Mouse (Mus musculus): ENCODE measurements at regions not wholly inside any gene's neighbourhood (a gene's known extent, or its start where the extent isn't known, plus 50 kb on each side); places are given as distances from the start of the nearest gene placed in this dataset.
A peak's percentile ranks its signal among the peaks of the same experiment; 100 is the strongest.
"Not testable (repeated sequence)": the region's sequence is repeated elsewhere in the genome, so short reads cannot be mapped to it uniquely, and the experiment has no call there.

DNA sequence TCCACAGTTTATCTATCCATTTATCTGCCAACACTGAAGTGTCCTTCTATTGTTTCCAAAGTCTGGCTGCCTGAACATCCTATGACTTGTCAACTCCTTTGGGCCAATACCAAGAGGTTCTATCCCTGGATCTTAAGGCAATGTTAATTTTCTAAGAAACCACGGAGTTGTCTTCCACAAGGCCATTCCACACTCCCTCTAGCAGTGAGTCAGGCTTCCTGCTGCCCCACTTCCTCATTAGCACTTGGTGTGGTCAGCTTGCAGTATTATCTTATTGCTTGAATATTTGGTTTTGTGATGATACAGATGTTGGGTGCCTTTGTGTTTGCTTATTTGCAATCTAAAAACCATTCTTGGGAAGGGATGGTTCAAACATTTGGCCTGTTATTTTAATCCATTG lies 87.5 kb upstream of the Ppp2r2d start:
- no peak for DNase-seq

DNA sequence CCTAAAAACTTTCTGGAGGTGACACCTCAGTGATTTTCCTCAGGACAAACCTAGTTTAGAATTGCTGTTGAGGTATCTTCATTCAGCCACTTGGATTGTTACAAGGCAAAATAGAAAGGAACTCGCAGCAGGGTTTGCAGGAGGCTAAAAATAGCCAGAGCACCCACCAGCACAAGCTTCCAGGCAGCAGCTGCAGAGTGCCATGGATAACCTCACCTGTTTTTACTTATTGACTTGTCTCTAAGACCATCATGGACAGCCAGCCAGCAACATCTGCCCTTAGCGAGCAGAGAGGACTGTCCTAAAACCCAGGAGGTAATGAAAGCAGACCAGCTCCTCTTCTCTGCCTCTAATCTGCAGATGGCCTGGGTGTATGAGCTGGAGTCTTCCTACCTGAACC lies 97.4 kb upstream of the Ppp2r2d start:
- no peak for DNase-seq

DNA sequence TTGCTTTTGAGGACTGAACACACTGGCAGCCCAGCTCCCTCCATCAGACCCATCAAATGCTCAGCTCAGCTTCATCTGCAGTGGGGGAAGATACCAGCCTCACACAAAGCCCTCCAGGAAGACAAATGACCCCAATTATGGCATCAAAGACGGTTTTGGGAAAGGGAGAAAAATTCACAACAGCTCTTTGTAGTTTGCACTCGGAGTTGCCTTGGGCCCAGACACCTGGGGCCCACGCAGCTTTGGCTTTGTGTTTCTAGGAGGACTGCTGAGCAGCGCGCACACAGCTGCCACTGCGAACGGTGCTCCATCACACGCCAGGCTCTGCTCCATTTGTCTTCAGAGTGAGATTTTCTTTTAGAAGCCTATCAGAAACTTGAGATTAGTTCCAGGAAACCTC lies 99.3 kb upstream of the Ppp2r2d start:
- no peak for DNase-seq

DNA sequence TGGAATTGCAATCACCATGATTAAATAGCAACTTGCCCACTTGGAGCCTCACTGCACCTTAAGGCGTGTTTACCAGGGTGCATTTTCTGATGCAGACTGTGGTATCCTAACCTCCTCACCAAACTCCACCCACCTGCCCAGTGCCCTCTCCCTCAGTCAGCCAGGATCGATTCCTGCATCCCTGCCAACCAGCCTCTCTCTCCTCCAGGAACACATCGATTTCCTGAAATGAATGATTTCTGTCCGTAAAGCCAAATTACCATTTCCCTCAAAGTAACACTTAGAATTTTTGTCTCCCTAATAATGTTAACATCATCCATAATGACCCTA lies 103.4 kb upstream of the Ppp2r2d start:
- no peak for DNase-seq

DNA sequence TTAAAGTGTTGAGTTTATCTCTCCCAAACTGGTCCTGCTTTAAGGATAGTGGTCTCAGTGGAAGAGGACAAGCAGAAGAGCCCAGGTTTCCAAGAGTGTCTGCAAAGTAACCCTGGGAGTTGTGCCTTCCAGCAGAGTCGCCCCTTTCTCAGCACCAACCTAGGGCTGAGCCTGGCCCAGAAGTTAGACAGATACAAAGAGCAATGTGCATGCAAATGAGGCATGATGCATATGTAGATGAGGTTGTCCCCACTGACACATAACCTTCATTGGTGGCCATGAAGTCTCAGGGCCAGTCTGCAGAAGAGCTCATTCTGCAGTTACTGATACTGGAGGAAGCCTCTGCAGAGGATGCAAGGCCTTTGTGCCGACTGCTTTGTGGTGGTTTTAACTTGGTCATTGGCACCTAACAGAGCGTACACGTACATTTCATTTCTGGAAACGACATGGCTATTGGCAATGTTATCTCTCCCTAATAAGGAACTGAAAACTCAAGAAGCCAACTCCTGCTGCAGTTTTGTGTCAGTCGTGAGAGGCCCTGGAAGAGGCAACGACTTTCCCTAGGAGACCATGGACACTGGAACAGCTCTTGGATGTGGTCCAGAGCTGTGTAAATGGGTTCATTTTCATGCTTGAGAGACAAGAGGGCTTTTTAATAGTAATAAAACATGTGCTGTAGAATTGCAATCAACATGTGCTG lies 103.9 kb upstream of the Ppp2r2d start:
- no peak for DNase-seq

DNA sequence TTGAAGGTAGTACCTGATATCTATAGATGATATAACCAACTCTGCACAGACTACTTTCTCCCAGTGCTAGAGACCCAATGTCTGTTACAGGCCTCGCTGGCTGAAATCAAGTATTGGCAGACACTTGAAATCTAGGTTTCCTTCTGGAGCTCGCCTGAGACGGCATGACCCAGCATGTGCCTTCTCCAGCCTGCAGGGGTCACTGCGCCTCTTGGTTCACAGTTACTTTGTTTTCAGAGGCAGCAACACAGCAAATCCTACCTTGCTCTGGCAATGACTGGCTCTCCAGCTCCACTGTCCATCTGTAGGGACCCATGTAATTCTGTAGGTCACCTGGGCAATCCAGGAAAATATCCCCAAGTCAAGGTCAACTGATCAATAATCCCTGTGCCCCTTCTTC lies 111.6 kb upstream of the Ppp2r2d start:
- peak; percentile 33 for DNase-seq

DNA sequence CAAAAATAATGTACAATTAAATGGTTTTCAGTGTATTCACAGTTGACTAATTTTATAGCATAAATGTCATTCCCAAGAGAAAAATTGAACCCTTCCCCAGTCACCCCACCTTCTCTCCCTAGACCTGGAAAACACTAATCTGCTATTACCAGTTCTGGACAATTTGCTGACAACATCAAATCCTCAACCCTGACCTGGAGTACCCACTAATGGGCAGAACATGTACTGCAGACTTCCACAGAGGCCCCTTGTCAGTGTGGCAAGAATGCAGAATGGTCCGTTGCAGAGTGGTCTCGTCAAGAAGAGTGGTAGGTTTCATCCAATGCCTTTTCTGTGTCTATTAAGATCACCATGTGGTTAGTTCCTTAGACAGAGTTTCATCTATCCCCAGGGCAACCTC lies 121.0 kb upstream of the Ppp2r2d start:
- DNase-seq: peak; percentile 9

DNA sequence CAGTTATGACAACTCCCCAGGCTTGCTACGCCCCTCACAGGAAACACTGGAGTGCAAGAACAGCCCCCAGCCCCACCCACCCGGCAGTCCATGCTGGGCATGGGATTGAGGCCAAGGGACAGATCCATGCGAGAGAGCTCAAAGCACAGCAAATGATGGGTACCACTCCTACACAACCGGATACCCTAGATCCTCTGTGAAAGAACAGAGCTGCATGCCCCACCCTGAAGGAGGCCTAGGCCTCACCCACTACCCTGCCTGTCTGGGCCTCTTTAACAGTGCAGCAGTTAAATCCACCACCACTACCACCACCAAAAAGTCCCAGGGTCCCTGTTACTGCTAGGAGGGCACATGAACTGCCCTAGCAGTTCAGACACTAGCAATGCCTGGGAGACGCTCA lies 126.3 kb upstream of the Ppp2r2d start:
- DNase-seq: no peak

DNA sequence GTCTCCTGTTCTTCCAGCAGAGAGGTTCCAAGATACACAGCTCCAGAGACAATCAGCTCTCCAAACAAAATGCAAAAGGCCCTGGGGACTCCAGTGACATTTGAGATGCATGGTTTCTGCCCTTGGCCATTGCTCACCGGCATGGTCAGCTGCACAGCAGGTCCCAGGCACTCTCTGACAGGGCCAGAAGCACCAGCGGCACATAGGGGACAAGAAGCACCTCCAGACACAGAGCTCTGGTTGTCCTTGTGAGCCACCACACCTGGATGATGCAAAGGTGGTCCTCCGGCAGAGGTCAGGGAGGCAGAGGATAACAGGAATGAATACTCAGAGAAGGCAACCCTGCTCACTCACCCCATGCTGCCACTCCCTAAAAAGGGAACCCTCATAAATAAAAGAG lies 126.8 kb upstream of the Ppp2r2d start:
- no peak for DNase-seq

DNA sequence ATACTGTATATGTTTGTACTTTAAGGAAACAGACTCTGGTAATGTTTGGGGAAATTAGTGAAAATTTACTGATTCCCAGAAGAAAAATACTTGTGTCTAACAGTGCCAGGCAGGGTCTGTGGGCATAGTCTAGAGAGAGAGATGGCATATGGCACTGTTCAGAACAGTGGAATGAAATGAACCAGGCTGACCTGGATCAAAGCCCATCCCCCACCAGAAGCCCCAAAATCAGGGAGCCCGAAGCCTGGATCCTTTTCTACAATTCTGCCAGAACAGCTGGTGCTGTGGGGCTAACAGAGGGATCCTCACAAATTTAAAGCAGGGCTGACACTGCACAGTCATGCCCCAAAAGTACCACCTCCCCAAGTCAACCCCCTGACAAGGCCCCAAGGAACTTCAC lies 131.1 kb upstream of the Ppp2r2d start:
- no peak for DNase-seq

DNA sequence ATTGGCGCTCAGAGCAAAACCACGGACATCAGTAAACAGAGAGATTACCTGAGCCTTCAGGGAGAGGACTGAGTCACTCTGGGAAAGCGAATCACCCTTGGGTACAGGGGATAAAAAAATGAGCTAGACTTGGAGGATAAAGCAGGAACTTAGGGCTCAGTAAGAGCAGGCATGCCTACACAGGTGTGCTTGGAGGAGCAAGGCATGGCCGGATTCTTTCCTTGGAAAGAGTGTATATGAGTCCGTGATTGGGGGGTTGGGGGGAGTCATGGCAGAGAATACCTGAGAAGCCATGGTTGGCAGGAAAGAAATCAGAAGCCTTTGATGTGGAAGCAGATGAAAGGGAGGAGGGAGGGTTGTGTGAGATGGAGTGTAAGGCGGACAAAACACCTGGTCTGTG lies 137.5 kb upstream of the Ppp2r2d start:
- no peak for DNase-seq

DNA sequence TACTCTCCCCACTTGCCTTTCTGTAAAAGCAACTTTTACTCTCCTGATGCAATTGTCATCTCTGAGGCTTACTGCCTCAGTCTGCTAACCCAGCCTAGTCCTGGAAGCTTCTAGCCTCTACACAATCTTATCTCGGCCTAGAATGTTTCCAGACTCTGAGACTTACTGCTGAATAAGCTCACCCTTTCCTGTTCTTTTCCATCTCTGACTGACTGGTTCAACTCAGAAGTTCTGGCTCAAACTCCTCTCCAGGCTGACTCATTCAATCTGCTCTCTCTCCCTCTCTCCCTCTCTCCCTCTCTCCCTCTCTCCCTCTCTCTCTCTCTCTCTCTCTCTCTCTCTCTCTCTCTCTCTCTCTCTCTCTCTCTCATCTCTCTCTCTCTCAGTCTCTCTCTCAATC lies 146.3 kb upstream of the Ppp2r2d start:
- not testable (repeated sequence) for DNase-seq

DNA sequence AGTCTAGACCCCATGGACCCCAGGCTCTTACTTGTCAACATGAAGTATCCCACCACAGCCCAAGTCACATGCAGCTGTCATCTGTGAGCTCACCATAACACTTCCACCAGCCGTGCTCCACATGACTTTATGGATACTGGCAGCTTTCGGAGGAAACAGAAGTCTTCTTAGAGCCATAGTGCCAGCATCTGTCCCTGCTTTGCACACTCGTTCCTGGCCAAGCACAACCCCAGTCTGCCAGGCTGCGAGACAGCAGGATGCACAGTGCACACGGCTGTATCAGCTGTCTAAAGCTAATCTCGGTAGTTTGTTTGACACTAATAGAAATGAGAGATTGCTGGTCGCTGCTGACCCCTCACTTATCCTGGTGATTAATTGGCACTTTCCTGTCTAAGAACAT lies 163.7 kb upstream of the Ppp2r2d start:
- no peak for DNase-seq

DNA sequence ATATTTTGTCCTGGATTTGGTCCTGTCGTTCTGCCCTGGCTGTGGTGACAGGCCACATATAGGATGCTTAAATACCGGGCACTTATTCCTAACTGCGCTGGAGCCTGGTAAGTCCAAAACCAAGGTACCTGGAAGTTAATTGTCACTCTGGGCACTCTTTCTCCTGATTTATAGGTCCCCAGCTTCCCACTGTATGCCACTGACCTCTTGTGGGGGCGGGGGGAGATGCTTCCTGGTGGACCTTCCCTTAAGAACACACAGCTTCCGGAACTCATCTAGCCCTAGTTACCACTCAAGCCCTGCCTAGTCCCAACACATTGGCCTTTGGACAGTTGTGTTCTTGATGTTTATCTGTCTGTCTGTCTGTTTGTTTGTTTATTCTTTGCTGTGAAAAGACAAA lies 165.3 kb upstream of the Ppp2r2d start:
- no peak for DNase-seq

DNA sequence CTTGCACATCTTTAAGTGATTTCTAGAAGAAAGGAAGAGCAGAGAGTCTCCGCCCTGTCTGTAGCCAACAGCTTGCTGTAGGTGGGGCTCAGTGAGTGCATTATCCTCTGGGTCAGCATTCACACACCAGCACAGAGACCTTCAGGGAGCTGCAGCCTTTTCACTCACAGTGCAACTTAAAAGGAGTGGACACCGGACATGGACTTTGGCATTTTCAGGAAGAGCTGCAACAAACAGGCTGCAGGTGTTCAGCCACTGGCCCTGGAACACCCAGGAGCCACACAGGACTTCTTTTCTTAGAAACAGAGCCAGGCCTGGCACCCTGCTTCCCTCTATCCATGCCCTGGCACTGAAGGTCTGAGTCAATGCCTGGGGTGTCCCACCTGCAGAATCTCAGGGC lies 166.3 kb upstream of the Ppp2r2d start:
- peak; percentile 13 for DNase-seq

DNA sequence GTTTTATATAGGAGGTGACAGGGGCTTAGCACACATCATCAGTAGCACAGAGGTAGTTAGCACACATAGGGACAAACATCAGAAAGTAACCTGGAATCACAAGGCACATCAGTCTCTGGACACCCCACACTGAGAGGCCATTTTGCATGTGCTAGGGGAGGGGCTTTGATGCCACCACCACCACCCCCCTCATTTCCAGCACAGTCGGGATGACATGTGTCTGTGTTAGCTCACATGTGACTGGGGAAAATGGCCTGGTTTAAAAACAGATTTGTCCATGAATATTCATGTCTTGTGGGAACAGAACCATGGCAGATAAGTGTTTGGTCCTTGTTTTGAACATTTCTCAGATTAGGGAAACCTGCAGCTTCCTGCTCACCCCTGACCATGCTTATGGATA lies 172.9 kb upstream of the Ppp2r2d start:
- no peak for DNase-seq

DNA sequence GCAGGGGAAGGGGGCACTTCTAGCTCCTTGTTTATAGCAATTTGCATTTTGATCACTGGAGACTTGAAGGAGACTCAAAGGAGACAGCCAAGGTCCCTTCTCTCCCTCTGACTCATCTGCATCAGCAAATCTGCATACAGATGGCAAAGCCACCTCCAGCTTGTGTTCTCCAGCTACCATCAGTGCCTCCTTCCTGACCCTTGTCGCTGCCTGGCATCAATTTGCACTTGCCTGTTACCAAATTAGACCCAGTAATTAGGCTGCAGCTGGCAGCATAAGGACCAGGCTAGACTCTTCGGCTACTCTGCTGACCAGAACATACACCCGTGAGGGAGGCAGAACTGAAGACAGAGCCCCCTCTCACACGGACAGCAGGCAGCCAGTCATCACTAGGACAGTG lies 177.5 kb upstream of the Ppp2r2d start:
- DNase-seq: no peak

DNA sequence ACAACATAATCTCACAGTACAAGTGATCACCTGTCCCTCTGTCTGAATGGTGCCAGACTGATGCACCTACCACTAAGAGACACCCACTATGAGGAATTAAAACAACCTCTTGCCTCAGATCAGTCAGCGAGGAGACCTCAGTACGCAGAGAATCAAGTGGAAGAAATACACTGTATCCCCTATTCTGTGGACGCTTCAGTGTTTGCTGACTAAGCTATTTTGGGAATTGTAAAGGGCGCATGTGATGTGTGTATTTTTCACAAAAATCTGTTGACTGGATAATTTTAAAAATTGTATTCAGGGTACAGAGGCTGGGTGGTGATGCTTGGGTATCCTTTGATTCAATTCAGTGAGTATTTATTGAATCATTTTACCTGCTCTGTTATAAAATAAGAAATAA lies 185.8 kb upstream of the Ppp2r2d start:
- no peak for DNase-seq

DNA sequence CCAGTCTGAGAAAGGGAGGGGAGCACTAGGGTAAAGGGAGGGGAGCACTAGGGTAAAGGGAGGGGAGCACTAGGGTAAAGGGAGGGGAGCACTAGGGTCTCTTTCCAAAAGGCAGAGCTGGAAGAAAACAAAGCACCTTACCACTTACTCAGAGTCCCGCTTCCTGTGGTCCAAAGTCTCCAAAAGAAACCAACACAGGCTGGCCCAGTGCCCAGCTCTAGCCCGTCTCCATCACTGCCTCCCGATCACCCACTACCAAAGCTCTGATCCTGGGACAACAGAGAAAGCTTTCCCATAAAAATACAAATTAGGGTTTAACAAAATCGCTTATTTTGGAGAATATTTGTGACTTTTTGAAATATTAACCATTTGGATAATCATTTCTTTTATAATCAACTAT lies 188.4 kb upstream of the Ppp2r2d start:
- DNase-seq: peak; percentile 43

DNA sequence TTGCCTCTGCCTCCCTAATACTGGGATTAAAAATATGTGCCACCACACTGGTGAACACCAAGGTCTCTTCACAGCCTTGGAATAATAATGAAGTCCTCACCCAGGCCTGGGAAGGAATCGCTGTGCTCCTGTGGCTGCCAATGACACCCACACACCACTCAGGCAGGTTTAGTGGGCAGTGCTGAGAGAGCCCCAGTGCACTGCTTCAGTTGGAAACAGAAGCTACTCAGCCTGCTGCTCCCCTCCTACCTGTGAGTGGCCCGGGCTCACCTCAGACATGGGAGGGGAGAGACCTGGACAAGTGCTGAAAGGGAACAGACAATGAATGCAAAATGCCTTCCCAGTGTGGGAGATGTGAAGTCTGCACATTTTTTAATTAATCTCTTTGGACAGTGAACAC lies 188.8 kb upstream of the Ppp2r2d start:
- DNase-seq: no peak

DNA sequence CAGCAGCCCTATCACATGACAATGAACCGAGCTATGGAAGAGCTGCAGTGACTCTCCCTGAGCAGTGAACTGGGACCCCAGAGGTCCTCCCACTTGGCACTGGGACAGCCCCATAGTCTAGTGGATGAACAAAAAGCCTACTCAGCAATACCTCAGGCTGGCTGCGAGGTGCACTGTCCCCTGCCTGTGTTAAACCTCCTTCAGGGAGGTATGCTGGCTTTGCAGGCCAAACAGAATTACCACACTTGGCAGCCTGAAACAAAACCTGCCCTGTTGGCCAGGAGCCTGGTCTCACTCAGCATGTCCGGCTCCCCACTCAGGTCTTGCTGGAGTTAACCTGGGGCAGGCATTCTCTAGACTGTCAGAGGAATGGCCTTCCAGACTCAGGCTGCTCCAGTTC lies 189.9 kb upstream of the Ppp2r2d start:
- DNase-seq: peak; percentile 71

DNA sequence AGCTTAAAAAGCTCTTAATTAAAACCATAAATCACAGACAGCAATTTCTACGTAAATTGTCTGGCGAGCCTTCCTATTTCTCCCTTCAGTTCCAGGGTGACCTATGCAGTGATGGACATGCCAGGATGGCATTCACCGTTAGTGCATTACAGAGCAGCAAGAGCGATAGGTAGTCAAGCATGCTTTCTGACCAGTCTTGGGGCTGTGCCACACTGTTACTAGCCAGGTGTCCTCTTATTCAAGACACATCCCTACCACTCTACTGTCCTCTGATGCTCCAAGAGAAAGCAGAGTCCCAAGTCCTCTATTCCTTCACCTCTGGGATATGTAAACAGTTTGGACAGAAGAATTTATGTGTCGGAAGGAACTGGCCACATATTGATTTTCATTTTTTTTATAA lies 194.9 kb upstream of the Ppp2r2d start:
- no peak for DNase-seq

DNA sequence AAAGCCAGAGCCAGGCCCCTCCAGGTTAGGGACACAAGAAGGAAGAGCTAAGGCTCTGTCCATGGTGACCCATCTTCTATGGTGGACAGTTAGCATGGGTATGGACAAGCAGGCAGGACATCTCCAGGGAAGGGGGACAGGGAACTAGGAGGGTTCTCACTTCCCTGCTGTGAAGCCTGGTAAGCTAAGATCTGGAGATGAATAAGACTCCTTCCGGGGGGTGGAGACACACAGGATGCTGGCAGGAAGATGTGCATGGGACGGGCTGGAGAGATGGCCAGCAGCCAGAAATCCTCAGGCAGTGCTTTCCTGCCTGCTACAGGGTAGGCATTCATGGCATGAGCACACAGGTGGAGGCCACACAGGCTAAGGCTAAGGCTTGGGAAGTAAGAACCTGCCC lies 198.2 kb upstream of the Ppp2r2d start:
- no peak for DNase-seq

DNA sequence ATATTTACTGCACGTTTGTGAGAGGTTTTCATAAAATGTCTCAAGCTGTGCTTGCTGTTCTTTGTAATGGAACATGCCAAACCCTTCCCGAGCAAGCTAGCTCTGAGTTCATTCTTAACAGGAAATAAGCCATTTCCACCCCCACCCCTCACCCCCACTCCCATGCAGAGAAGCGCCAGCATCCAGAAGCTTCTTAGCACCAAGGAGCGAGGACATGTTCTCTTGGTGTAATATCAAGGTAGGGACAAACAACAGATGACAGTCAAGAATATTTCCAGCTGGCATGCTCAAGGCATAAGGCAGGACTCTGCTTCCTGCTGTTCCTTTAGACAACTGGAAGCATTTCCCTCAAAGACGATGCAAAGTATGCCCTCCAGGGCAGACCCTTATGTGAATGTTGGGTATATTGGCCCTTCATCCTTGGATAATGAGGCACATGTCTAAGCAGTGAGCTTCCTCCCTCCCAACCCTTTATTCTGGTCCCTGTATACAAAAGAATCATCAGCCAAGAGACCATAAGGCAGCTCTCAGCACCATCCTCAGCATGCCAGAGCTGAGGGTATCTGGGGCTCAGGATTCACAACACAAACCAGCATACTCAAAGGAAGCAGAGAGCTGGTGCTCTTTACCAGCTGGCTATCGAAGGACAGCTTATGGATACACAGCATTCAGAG lies 205.2 kb upstream of the Ppp2r2d start:
- DNase-seq: no peak

DNA sequence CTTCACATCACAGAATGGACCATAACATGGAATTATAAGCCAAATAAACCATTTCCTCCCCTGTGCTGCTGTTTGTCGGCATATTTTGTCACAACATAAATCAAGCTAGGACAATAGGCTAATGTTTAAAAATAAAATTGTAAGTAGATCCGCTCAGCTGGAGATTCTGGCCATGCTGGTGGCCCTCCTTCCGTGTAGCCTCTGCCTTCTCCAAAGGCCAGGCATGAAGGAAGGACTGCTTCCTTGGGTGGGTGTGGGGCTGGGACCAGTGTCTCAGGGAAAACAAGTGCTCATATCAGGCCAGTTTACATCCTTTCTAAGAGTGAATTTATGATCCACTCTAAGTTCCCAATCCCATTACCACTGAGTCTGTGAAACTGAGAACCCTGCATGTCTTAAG lies 206.3 kb upstream of the Ppp2r2d start:
- DNase-seq: no peak

All from kidney, adult 18-20 months (tissue).